ENCODE assay signal across 23 mouse cellular contexts in genomic region chr7:112728399-112728798, GRCm38 (mm10). TPM values are rescaled to one million over a fixed set of nuclear protein-coding genes. Genes with fewer than 3 reads are reported as not detected.
A peak's percentile ranks its signal among the peaks of the same experiment; 100 is the strongest.
DNase-seq lines count a peak whose midpoint lies in the region; ATAC-seq and TF ChIP-seq lines count a peak whose summit lies in the region.
"Had no signal": no experiment of that assay in that cellular context is flagged by ENCODE, and none has a peak within 500 bp of the region (broad histone marks: within the 10 kb centered on the region; RNA-seq: fewer than 3 reads in every experiment).

No protein-coding gene starts in this region.

- no peak for DNase-seq in heart, adult 2 months
- no peak for DNase-seq in kidney, postnatal 25 days
- DNase-seq in lung, adult 18-20 months: peak; percentile 39 to 62
- DNase-seq in lung, postnatal 14 days: no peak
- DNase-seq in lung, postnatal 25 days (ENCODE audit: low spot score): peak; percentile 57
- no peak for DNase-seq in Muller cell, postnatal 12 days (ENCODE audit: inconsistent ontology term)
- DNase-seq: adrenal gland, postnatal 14 days; cerebellum, adult 11 months; cerebellum, adult 9-10 months; forebrain, postnatal 0 days; kidney, adult 8-10 months; thymus, postnatal 4 days had no signal

- H3K27me3 ChIP-seq in heart, embryonic 11.5 days (ENCODE audit: control insufficient read depth, insufficient read depth, low read length): no peaks in the 10 kb centered on the region
- H3K27me3 ChIP-seq in heart, adult 2 months (ENCODE audit: control insufficient read depth, insufficient read depth, low read length): no peaks in the 10 kb centered on the region
- no peaks in the 10 kb centered on the region for H3K27me3 ChIP-seq in kidney, embryonic 15.5 days
- H3K27me3 ChIP-seq: embryonic facial prominence, embryonic 15.5 days; forebrain, embryonic 12.5 days; hindbrain, embryonic 13.5 days; midbrain, embryonic 13.5 days had no signal

- no peak overlapping the region for H3K27ac ChIP-seq in heart, embryonic 11.5 days (ENCODE audit: low read depth, low read length)
- H3K27ac ChIP-seq in heart, adult 2 months: no peak overlapping the region
- peak overlapping the region; percentile 45; the same call in 1 of the 2 replicates for H3K27ac ChIP-seq in kidney, embryonic 15.5 days
- H3K27ac ChIP-seq: embryonic facial prominence, embryonic 15.5 days; forebrain, embryonic 12.5 days; macrophage; midbrain, embryonic 13.5 days had no signal

- no peak for ATAC-seq in heart, embryonic 11.5 days (replicated peaks; ENCODE audit: insufficient number of reproducible peaks, low FRiP score, low TSS enrichment)
- peak; percentile 33; the same call in 1 of the 2 replicates for ATAC-seq in kidney, embryonic 15.5 days (replicated peaks; ENCODE audit: low FRiP score)
- ATAC-seq: forebrain, postnatal 0 days; intestine, embryonic 16.5 days; midbrain, embryonic 13.5 days had no signal

- H3K4me1 ChIP-seq in heart, embryonic 11.5 days (ENCODE audit: control insufficient read depth, insufficient read depth, low read length): peaks cover 67% of the 10 kb centered on the region
- peaks cover 6% of the 10 kb centered on the region for H3K4me1 ChIP-seq in heart, adult 2 months (ENCODE audit: control insufficient read depth, insufficient read depth, low read length)
- H3K4me1 ChIP-seq in kidney, embryonic 15.5 days: peaks cover 86% of the 10 kb centered on the region

- H3K9ac ChIP-seq in heart, embryonic 11.5 days (ENCODE audit: low read depth, low read length): 0 out of 2 replicates have a peak overlapping the region, but pooled peaks have one; percentile 3
- no peak overlapping the region for H3K9ac ChIP-seq in heart, adult 2 months (ENCODE audit: low read depth, low read length)
- no peak overlapping the region for H3K9ac ChIP-seq in kidney, embryonic 15.5 days
- H3K9ac ChIP-seq: embryonic facial prominence, embryonic 15.5 days; forebrain, embryonic 12.5 days; forebrain, postnatal 0 days; hindbrain, embryonic 13.5 days; midbrain, embryonic 13.5 days had no signal

- WGBS in heart, embryonic 11.5 days (ENCODE audit: insufficient replicate concordance): 64% methylated on average over 2 of the region's 2 CpGs
- WGBS in heart, adult 2 months: 74% methylated on average over 2 of the region's 2 CpGs
- 42% methylated on average over 2 of the region's 2 CpGs for WGBS in kidney, embryonic 15.5 days

- H3K4me3 ChIP-seq in heart, embryonic 11.5 days (ENCODE audit: low read depth, low read length): no peak overlapping the region
- no peak overlapping the region for H3K4me3 ChIP-seq in heart, adult 2 months
- H3K4me3 ChIP-seq in kidney, embryonic 15.5 days (replicated peaks): no peak overlapping the region
- H3K4me3 ChIP-seq: embryonic facial prominence, embryonic 15.5 days; forebrain, embryonic 12.5 days; hindbrain, embryonic 13.5 days; midbrain, embryonic 13.5 days had no signal

- H3K36me3 ChIP-seq in heart, embryonic 11.5 days (ENCODE audit: control insufficient read depth, insufficient read depth, low read length): no peaks in the 10 kb centered on the region
- H3K36me3 ChIP-seq in heart, adult 2 months (ENCODE audit: control insufficient read depth, insufficient read depth, low read length): peaks cover 3% of the 10 kb centered on the region; the same call in 1 of the 2 replicates
- no peaks in the 10 kb centered on the region for H3K36me3 ChIP-seq in kidney, embryonic 15.5 days
- H3K36me3 ChIP-seq: embryonic facial prominence, embryonic 15.5 days; forebrain, embryonic 12.5 days; hindbrain, embryonic 13.5 days; midbrain, embryonic 13.5 days had no signal

- H3K4me2 ChIP-seq in heart, embryonic 11.5 days: no peak overlapping the region
- H3K4me2 ChIP-seq in kidney, embryonic 15.5 days: no peak overlapping the region
- H3K4me2 ChIP-seq: embryonic facial prominence, embryonic 15.5 days; forebrain, embryonic 12.5 days; hindbrain, embryonic 13.5 days; midbrain, embryonic 13.5 days had no signal

- H3K79me2 ChIP-seq in heart, adult 2 months (replicated peaks; ENCODE audit: control insufficient read depth, insufficient read depth, low read length): peaks cover 9% of the 10 kb centered on the region

- no peaks in the 10 kb centered on the region for H3K9me3 ChIP-seq in heart, embryonic 11.5 days (replicated peaks; ENCODE audit: control insufficient read depth, low read length)
- H3K9me3 ChIP-seq in kidney, embryonic 15.5 days (replicated peaks): no peaks in the 10 kb centered on the region
- H3K9me3 ChIP-seq: embryonic facial prominence, embryonic 15.5 days; forebrain, embryonic 12.5 days; hindbrain, embryonic 13.5 days; midbrain, embryonic 13.5 days had no signal

- TF ChIP-seq CTCF in heart, adult 2 months (IDR thresholded peaks at IDR 0.05): no peak

- TF ChIP-seq POLR2A in heart, adult 2 months (IDR thresholded peaks at IDR 0.05; ENCODE audit: insufficient read depth, low read depth, low read length): no peak

- intact Hi-C loops in heart, adult 2 months (cut with DNase I): no loop called here

- no peak for TF ChIP-seq EP300 in heart, adult 2 months (IDR thresholded peaks at IDR 0.05; ENCODE audit: insufficient read depth, low read depth, low read length)

RNA-seq across cellular contexts. Expression of gene Tead1, which starts 49.3 kb away (rescaled TPM):
- polyA plus RNA-seq in heart, embryonic 11.5 days (2014; fragmentation: Nextera tagmentation; extraction: Ambion mirVana): 23.2 and 35.5 TPM in 2 replicates
- total RNA-seq in heart, adult 2 months (2021): 100 to 1,000 TPM; 169 to 195 TPM
- polyA plus RNA-seq in heart, adult 2 months (2012; rRNA removed): 39.5 and 67.4 TPM in 2 replicates
- 27.6 and 30.4 TPM in 2 replicates for polyA plus RNA-seq in kidney, embryonic 15.5 days (2015; fragmentation: Nextera tagmentation; extraction: Ambion mirVana)
- total RNA-seq: common myeloid progenitor, adult 5-6 weeks; megakaryocyte-erythroid progenitor cell, adult 5-6 weeks; MEL had no signal
- polyA plus RNA-seq: macrophage had no signal

Comparison
In these comparisons a context has a peak if more than half of its experiments do, and no peak if none do; other contexts are left out.
1. DNase-seq: peak in lung, adult 18-20 months (2 of 2) and lung, postnatal 25 days (single experiment); none in heart, adult 2 months (0 of 2), kidney, postnatal 25 days (0 of 2), lung, postnatal 14 days (single experiment) and Muller cell, postnatal 12 days (single experiment).